Mouse (Mus musculus): ENCODE results near the gene Zmat3. TPM values are rescaled to one million over a fixed set of nuclear protein-coding genes. Genes with fewer than 3 reads are reported as not detected.
A peak's percentile ranks its signal among the peaks of the same experiment; 100 is the strongest.

The Zmat3 gene
- polyA plus RNA-seq, 2 experiments, result 7.7 to 12.6 TPM

DNA sequence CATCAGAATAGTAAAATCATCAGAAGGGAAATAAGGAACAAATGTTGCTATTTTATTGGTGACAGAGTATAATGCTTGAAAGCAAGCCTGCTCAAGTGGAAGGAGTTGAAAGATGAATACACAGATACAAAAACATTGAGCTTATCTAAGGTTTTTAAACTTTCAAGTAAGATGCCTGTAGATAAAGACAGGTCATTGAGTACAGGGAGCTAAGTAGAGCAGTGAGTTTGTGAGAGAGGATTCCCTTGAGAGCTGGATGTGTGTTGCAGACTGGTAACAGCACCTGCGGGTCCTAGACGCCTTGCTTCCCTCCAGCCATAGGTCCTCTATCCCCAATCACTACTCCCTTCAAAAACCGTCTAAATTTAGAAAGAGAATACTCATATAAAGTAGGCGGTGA is 32.8 kb upstream of the Zmat3 start:
- ATAC-seq (ENCODE audit: low FRiP score, low read depth), result no peak
- Histone ChIP-seq H3K4me2 (replicated peaks; ENCODE audit: low read depth, low read length, severe bottlenecking) (peak overlapping the region; percentile 57), H3K4me1 (ENCODE audit: control insufficient read depth, insufficient read depth, low read length) (peaks cover 23% of the 10 kb centered on the region), H3K4me3 (replicated peaks; ENCODE audit: low read length) (peak overlapping the region; percentile 92; the same call in 1 of the 2 replicates), H3K36me3 (ENCODE audit: control insufficient read depth, insufficient read depth, low read length) (no peaks in the 10 kb centered on the region), H3K9me3 (ENCODE audit: control insufficient read depth, low read length) (no peaks in the 10 kb centered on the region), H3K27ac (replicated peaks; ENCODE audit: low read depth, low read length) (no peak overlapping the region), H3K27me3 (ENCODE audit: control insufficient read depth, insufficient read depth, low read length) (no peaks in the 10 kb centered on the region), H3K9ac (ENCODE audit: low read depth, low read length, severe bottlenecking) (no peak overlapping the region)
- WGBS, result 18% methylated on average over 4 of the region's 4 CpGs
- no peak for TF ChIP-seq POLR2A (IDR thresholded peaks at IDR 0.05; ENCODE audit: borderline replicate concordance, extremely low read depth, insufficient read depth, insufficient read length)
- no peak for DNase-seq (ENCODE audit: low spot score)

DNA sequence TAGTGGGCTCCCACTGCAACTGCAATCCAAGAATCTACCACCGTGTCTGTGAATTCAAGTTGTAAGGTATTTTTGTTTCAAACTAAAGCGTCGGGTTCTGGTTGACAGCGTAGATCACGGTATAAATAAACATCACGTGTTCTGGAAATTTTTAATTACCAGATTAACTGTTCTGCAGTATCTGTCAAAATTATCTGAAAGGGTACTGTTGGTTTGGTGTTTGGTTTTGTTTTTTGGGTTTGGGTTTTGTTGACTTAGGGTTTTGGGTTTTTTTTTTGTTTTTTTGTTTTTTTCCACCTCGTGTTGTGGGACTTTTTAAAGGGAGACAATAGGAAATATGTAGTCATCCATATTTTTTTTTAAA is 32.3 kb upstream of the Zmat3 start:
- peak overlapping the region; percentile 98 for H3K9ac ChIP-seq (ENCODE audit: low read depth, low read length, severe bottlenecking)

GRCm38 (mm10) chr3:32397461-32398174 is 31.8 kb upstream of the Zmat3 start, which contains the start of gene Pik3ca:
TSS of gene Pik3ca (plus strand) at chr3:32397671.
- H3K4me3 ChIP-seq (replicated peaks; ENCODE audit: low read length), result peak within 1 kb of the TSS; percentile 92
- peak within 1 kb of the TSS; percentile 99 for H3K27ac ChIP-seq (replicated peaks; ENCODE audit: low read depth, low read length)
- peaks cover 18% of the 10 kb centered on the region for H3K4me1 ChIP-seq (ENCODE audit: control insufficient read depth, insufficient read depth, low read length)
- peak within 1 kb of the TSS; percentile 81 for H3K4me2 ChIP-seq (replicated peaks; ENCODE audit: low read depth, low read length, severe bottlenecking)
- H3K9ac ChIP-seq (ENCODE audit: low read depth, low read length, severe bottlenecking), result peak within 1 kb of the TSS; percentile 98
- no peaks in the 10 kb centered on the region for H3K27me3 ChIP-seq (ENCODE audit: control insufficient read depth, insufficient read depth, low read length)
- H3K36me3 ChIP-seq (ENCODE audit: control insufficient read depth, insufficient read depth, low read length), result no peaks in the 10 kb centered on the region
- H3K9me3 ChIP-seq (ENCODE audit: control insufficient read depth, low read length), result no peaks in the 10 kb centered on the region
- ATAC-seq (ENCODE audit: low FRiP score, low read depth) (peak; percentile 30), DNase-seq (ENCODE audit: low spot score) (peak; percentile 44)
- peak; percentile 69; the same call in 1 of the 2 replicates for TF ChIP-seq POLR2A (IDR thresholded peaks at IDR 0.05; ENCODE audit: borderline replicate concordance, extremely low read depth, insufficient read depth, insufficient read length)
- 2% methylated on average over 27 of the region's 65 CpGs for WGBS

More for the DNA sequence above, 32.3 kb upstream of the Zmat3 start:
- no peaks in the 10 kb centered on the region for H3K9me3 ChIP-seq (ENCODE audit: control insufficient read depth, low read length)
- no peaks in the 10 kb centered on the region for H3K27me3 ChIP-seq (ENCODE audit: control insufficient read depth, insufficient read depth, low read length)
- peak overlapping the region; percentile 57 for H3K4me2 ChIP-seq (replicated peaks; ENCODE audit: low read depth, low read length, severe bottlenecking)
- peaks cover 19% of the 10 kb centered on the region for H3K4me1 ChIP-seq (ENCODE audit: control insufficient read depth, insufficient read depth, low read length)
- ATAC-seq (ENCODE audit: low FRiP score, low read depth), result no peak
- H3K36me3 ChIP-seq (ENCODE audit: control insufficient read depth, insufficient read depth, low read length), result no peaks in the 10 kb centered on the region
- no peak for DNase-seq (ENCODE audit: low spot score)
- H3K27ac ChIP-seq (replicated peaks; ENCODE audit: low read depth, low read length), result no peak overlapping the region
- peak overlapping the region; percentile 92 for H3K4me3 ChIP-seq (replicated peaks; ENCODE audit: low read length)
- TF ChIP-seq POLR2A (IDR thresholded peaks at IDR 0.05; ENCODE audit: borderline replicate concordance, extremely low read depth, insufficient read depth, insufficient read length), result no peak
- 1% methylated on average over 7 of the region's 7 CpGs for WGBS

DNA sequence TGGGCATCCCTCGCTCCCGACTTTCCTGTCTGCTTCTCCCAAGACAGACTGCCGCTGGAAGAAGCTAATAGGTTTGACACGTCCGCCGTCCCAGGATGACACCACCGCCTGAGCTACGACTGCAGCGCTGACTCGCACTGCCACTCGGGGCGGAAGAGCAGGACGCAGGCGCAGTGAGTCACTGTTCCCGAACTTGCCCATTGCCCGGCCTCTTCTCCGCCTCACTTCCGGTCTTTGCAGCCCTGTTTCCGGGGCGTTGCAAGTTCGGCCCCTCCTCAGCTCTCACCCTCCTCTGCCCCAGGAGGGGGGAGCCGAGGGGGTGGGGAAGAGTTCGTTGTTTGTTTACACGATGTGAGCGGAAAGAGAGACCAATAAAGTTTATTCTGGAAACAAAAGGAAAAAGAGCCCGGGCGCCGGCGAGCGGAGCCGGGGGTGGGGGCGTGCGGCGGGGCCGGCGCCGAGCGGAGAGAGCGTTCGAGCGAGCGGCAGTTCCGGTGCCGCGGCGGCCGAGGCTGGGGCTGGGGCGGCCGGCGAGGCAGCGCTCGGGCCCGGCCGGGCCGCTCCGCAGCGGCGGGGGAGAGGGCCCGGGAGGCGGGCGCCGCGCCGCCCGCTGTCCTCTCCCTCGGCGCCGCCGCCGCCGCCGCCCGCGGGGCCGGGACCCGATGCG is 31.1 kb upstream of the Zmat3 start:
- DNase-seq (ENCODE audit: low spot score) (peak; percentile 98), ATAC-seq (ENCODE audit: low FRiP score, low read depth) (peak; percentile 98)
- peak overlapping the region; percentile 92 for H3K4me3 ChIP-seq (replicated peaks; ENCODE audit: low read length)
- no peaks in the 10 kb centered on the region for H3K36me3 ChIP-seq (ENCODE audit: control insufficient read depth, insufficient read depth, low read length)
- peak overlapping the region; percentile 98 for H3K9ac ChIP-seq (ENCODE audit: low read depth, low read length, severe bottlenecking)
- H3K4me2 ChIP-seq (replicated peaks; ENCODE audit: low read depth, low read length, severe bottlenecking), result peak overlapping the region; percentile 81
- H3K4me1 ChIP-seq (ENCODE audit: control insufficient read depth, insufficient read depth, low read length), result peaks cover 18% of the 10 kb centered on the region
- peak overlapping the region; percentile 99 for H3K27ac ChIP-seq (replicated peaks; ENCODE audit: low read depth, low read length)
- WGBS, result 1% methylated on average over 33 of the region's 77 CpGs
- TF ChIP-seq POLR2A (IDR thresholded peaks at IDR 0.05; ENCODE audit: borderline replicate concordance, extremely low read depth, insufficient read depth, insufficient read length), result peak; percentile 92; the same call in 1 of the 2 replicates
- no peaks in the 10 kb centered on the region for H3K9me3 ChIP-seq (ENCODE audit: control insufficient read depth, low read length)
- H3K27me3 ChIP-seq (ENCODE audit: control insufficient read depth, insufficient read depth, low read length), result no peaks in the 10 kb centered on the region

DNA sequence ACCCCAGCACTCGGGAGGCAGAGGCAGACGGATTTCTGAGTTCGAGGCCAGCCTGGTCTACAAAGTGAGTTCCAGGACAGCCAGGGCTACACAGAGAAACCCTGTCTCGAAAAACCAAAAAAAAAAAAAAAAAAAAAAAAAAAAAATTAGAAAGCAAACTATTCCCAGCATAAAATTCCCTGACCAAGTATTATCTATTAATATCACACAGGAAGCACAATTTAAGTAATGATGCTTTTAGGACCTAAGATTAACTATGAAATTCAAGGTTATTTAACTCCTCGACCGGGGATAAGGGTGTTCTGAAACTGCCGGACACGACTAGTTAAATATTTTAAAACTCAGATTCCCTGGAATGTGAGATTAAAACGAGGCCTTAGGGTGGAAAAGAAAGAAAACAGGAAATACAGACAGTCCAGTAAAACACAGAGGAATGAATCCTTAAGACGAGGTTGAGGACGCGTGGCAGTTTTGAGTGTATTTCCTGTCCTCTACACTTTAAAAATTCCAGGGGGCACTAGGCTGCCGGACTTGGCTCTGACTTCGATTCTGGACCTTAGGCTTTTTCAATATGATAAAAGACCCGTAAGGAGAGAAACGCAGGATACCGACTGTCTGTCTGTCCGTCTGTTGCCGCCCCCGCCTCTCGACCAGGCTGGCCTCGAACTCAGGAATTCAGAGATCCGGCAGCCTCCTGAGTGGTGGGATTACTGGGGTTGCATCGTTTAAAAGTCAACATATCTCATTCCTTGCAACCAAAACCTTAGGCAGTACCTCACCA is 30.1 kb upstream of the Zmat3 start:
- no peaks in the 10 kb centered on the region for H3K27me3 ChIP-seq (ENCODE audit: control insufficient read depth, insufficient read depth, low read length)
- H3K4me3 ChIP-seq (replicated peaks; ENCODE audit: low read length), result peak overlapping the region; percentile 92
- TF ChIP-seq POLR2A (IDR thresholded peaks at IDR 0.05; ENCODE audit: borderline replicate concordance, extremely low read depth, insufficient read depth, insufficient read length), result no peak
- peak overlapping the region; percentile 99 for H3K27ac ChIP-seq (replicated peaks; ENCODE audit: low read depth, low read length)
- H3K9me3 ChIP-seq (ENCODE audit: control insufficient read depth, low read length), result no peaks in the 10 kb centered on the region
- peaks cover 18% of the 10 kb centered on the region for H3K4me1 ChIP-seq (ENCODE audit: control insufficient read depth, insufficient read depth, low read length)
- 21% methylated on average over 23 of the region's 24 CpGs for WGBS
- H3K36me3 ChIP-seq (ENCODE audit: control insufficient read depth, insufficient read depth, low read length), result no peaks in the 10 kb centered on the region
- peak overlapping the region; percentile 98 for H3K9ac ChIP-seq (ENCODE audit: low read depth, low read length, severe bottlenecking)
- peak overlapping the region; percentile 81 for H3K4me2 ChIP-seq (replicated peaks; ENCODE audit: low read depth, low read length, severe bottlenecking)
- ATAC-seq (ENCODE audit: low FRiP score, low read depth) (no peak), DNase-seq (ENCODE audit: low spot score) (peak; percentile 31)

Data from limb, embryonic 14.5 days (tissue).